Mouse (Mus musculus) mature B cell (primary cell): ENCODE data around the gene Eml5.

Experiments
- in situ Hi-C: fragments of 300-500 bp; cut with MboI; formaldehyde crosslinking; loops from 2 replicates; pipeline ENCODE4 v1.14.3; 2019

Eml5 gene

DNA sequence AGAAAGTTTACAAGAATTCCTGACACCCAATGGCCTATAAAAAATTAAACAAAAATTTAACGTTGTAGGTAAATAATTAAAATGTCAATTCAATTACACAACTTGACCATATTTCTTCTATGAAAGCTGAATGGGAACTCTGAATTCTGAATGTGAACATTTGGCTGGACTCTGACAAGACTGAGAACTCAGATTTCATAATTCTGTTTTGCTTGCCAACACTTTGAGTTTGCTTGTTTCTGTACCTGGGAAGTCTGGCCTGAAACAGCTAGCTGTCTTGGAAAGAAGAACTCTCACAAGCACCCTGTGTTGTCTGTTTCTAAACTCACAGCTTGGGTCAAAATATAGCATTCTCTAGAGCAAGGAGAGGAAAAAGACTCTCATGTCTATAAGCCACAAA is 67.4 kb downstream of the Eml5 start:
- in situ Hi-C loops: no loop called here

- in situ Hi-C loops: no loop called here
Observed at GRCm38 (mm10) chr12:98832929-98833598, 68.2 kb downstream of the Eml5 start.

GRCm38 (mm10) chr12:98831122-98831521 is 70.2 kb downstream of the Eml5 start:
- in situ Hi-C loops: no loop called here

- in situ Hi-C loops: no loop called here
Observed at GRCm38 (mm10) chr12:98820781-98821180, 80.5 kb downstream of the Eml5 start.

DNA sequence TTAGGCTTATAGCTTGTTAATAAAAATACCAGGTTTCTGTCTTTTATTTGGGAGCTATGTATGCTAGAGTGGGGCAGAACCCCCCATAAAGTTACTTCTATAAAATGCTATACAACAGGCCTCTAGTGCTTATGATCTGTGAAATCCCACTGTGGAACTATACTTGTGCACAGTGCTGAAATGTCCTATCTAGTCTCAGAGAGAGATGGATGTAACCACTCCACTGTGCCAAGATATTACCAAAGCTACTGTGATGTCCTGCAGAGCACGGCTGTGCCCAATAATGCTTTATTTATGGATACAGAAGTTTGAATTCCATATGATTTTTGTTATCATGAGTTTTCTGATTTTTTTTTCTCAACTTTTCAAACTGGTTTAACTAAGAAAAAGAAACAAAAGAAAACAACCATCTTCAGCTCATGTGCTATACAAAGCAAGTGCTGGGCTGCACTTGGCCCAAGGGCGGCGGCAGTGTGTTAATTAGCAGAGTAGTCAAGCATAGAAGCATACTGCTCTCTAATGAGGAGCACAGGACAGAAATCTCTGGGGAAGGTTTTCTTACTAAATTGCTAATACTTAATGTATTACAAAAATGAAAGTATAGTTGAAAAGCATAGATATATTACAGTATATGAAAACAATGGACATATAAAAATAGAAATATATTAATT is 97.1 kb downstream of the Eml5 start:
- in situ Hi-C loops: no loop called here

GRCm38 (mm10) chr12:98802245-98802644 is 99.0 kb downstream of the Eml5 start:
- in situ Hi-C loops: no loop called here

- in situ Hi-C loops: no loop called here
Observed at GRCm38 (mm10) chr12:98800334-98800733, 101.0 kb downstream of the Eml5 start.

- in situ Hi-C loops: no loop called here
Observed at GRCm38 (mm10) chr12:98795731-98796318, 105.5 kb downstream of the Eml5 start.

DNA sequence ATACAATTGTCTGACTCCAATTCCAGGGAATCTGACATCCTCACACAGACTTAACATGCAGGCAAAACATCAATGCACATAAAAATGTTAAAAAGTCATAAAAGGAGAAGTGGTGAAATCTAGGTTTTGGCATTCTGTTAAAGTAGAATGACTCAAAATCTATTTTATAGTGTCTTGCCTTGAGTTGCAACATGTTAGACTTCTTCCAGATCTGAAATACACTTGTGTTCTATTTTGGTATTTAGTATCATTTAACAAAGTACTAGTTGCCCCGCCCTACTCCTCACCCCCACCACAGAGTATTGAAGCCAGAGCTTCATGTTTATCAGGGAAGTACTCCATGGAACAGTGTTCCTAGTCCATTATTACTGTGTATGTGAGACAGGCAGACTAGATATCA is 117.0 kb downstream of the Eml5 start:
- in situ Hi-C loops: no loop called here

- in situ Hi-C loops: no loop called here
Observed at GRCm38 (mm10) chr12:98779148-98779547, 122.1 kb downstream of the Eml5 start.

DNA sequence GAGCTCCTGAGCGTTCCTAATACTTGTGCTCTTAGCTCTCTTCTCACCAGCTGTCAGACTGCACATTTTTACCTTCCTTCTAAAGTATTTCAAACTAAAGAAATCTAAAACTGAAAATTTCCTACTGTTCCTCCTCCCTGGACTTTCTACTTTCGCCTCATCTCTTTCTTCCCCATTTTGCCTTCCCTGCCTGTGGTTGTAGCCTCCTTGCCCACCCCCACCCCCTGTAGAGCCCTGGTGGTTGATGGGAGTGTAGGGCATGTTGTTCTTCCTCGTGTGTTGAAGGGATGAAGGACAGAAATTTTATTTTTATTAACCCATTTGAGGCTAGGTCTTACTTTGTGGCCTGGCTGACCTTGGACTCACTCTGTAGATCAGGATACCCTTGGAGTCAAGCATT is 123.8 kb downstream of the Eml5 start:
- in situ Hi-C loops: no loop called here

DNA sequence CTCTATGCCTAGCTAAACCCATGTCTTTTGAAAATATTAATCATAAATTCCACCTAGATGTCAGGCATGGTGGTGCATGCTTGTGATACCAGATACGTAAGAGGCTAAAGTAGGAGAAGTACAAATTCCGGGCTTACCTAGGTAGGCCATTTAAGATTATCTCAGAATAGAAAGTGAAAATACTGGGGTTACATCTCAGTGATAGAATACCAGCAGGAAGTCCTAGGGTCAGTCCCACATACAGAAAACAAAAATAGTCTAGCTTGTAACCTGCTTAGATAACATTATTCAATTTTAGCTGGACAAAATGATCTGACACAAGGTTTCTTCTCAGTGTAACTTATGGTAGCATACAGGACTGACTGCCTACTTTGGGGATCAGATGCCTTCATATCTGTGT is 135.0 kb downstream of the Eml5 start:
- in situ Hi-C loops: no loop called here

GRCm38 (mm10) chr12:98759700-98760099 is 141.6 kb downstream of the Eml5 start:
- in situ Hi-C loops: no loop called here

GRCm38 (mm10) chr12:98757636-98758035 is 143.6 kb downstream of the Eml5 start:
- in situ Hi-C loops: no loop called here

DNA sequence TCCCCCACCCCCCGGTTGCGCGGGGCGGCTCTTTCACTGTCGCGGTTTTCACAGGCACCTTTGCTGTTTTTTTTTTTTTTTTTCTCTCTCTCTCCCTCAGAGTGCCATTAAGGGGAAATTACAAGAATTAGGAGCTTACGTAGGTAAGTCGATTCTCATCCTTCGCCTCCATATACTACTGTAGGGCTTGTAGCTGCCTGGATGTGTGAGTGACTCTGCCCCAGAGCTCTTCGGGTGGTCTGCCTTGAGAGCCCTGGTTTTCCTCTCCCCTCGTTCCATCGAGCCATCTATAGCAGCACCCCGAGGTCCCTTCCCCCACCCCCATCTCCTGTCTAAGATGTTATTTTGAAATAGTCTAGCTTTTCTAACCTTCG is 153.9 kb downstream of the Eml5 start:
- in situ Hi-C loops: no loop called here

DNA sequence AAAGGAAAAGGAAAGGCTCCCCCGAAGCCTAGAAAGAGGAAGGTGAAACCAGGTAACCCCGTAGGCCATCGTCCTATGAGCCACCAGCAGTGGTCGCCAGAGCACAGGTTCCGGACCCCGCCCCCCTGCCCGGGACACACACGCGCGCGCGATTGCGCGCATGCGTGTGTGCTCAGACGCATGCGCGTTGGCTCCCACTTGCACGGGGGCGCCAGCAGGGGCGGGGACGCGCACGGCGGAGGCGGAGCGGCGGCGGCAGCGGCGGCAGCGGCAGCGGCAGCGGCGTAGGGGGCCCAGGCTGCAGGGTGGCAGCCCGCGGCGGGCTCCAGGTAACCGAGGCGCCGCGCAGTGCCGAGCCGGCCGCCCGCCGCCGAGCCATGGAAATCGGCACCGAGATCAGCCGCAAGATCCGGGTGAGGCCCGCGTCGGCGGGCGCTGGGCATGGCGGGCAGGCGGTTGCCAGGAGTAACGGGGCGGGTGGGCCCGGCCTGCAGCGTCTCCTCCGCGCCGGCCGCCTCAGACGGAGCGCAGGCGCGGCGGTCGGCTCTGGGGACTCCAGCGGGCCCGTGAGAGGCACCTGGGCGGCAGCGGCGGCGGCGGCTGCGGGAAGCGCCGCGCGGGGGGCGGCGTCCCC is 154.4 kb downstream of the Eml5 start, which contains the start of gene Zc3h14:
TSS of gene Zc3h14 (plus strand) at position 219 of the 634 bp plus-strand sequence.
- in situ Hi-C loops: no loop called here

- in situ Hi-C loops: no loop called here
Observed at GRCm38 (mm10) chr12:98746131-98746530, 155.2 kb downstream of the Eml5 start.

GRCm38 (mm10) chr12:98745626-98746025 is 155.7 kb downstream of the Eml5 start:
- in situ Hi-C loops: no loop called here

- in situ Hi-C loops: no loop called here
Observed at GRCm38 (mm10) chr12:98741011-98741501, 160.2 kb downstream of the Eml5 start.

DNA sequence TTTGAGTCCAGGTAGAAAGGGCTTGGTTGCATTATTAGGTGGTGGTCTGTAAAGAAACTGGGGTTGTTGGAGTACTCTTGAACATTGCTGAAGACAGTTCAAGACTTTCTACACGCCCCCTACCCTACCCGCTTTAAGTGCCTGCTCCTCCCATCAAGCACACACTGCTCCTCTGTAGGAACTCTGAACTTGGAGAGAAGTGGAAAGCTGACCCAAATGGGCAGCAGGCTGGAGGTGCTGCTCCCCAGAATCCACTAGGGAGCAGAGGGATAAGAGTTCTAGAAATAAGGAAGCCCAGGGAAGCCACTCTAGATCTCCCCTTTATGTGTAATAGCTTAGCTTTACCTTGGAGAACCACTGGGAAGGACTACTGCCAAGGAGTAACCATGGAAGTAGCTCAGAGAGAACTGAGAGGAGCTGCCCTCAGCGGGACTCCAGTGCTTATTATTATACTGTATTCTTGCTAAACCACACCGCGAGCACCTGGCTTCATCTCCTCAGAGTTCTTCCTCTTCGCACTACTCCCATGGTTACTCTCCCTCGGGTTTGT is 163.4 kb downstream of the Eml5 start:
- in situ Hi-C loops: no loop called here

GRCm38 (mm10) chr12:98736951-98737800 is 164.1 kb downstream of the Eml5 start, which contains the start of gene Ptpn21:
TSS of gene Ptpn21 (minus strand) at chr12:98737405.
- in situ Hi-C loops: no loop called here
